Mouse (Mus musculus): Measurements from ENCODE around the gene Gm20388.
"Not testable (repeated sequence)": the region's sequence is repeated elsewhere in the genome, so short reads cannot be mapped to it uniquely, and the experiment has no call there.

Gm20388 gene

DNA sequence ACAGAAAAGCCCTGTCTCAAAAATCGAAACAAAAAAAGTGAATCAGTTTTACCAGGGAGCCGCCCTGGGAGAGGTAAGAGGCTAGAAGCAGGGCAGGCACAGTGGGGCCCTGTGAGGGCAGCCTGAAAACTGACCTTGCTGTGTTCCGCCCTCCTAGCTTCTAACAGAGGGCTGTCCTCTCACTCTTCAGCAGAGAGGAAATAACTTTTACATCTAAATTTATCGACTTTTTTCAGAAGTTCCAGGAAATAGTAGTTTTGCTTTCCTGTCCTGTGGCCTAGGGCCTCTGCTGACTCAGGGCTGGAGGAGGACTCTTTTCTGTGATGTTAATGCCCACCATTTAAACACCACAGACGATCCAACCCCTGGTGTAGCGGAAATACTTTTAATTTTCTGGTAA is 804.6 kb downstream of the Gm20388 start:
- no peak for DNase-seq (ENCODE audit: low spot score)

DNA sequence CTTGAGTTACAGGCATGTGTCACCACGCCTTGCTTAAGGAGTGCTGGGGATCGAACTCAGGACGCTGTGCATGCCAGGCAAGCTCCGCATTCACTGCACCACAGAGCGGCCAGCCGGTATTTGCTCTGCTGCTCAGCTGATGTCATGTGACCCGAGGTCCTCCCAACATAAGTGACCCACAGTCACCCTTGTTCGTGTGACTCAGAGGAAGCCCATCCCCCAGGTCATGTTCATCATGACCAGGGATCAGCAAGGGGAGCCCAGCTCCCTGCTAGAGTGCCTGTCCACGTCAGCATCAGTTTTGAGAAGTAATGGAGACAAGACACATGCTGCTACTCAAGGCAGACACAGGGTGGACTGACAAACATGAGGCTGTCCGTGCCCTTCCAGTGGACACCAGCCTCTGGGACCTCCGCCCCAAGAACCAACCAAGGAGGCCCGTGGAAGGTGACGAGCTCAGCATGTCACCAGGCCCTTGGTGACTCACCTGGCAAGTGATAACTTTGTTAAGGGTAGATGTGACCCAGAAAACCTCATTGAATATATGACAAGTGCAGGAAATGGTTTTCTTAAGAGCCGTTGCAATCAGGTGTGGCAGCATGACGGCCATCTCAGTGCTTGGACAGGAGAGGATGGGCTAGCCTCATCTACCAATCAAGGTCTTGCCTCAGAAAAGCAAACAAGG is 805.5 kb downstream of the Gm20388 start:
- no peak for DNase-seq (ENCODE audit: low spot score)

- no peak for DNase-seq (ENCODE audit: low spot score)
These were observed 809.1 kb downstream of the Gm20388 start for GRCm38 (mm10) chr8:120719586-120720236.

- DNase-seq (ENCODE audit: low spot score), result no peak
These were observed 812.4 kb downstream of the Gm20388 start for GRCm38 (mm10) chr8:120723025-120723424.

GRCm38 (mm10) chr8:120724096-120724495 is 813.5 kb downstream of the Gm20388 start:
- DNase-seq (ENCODE audit: low spot score), result not testable (repeated sequence)

DNA sequence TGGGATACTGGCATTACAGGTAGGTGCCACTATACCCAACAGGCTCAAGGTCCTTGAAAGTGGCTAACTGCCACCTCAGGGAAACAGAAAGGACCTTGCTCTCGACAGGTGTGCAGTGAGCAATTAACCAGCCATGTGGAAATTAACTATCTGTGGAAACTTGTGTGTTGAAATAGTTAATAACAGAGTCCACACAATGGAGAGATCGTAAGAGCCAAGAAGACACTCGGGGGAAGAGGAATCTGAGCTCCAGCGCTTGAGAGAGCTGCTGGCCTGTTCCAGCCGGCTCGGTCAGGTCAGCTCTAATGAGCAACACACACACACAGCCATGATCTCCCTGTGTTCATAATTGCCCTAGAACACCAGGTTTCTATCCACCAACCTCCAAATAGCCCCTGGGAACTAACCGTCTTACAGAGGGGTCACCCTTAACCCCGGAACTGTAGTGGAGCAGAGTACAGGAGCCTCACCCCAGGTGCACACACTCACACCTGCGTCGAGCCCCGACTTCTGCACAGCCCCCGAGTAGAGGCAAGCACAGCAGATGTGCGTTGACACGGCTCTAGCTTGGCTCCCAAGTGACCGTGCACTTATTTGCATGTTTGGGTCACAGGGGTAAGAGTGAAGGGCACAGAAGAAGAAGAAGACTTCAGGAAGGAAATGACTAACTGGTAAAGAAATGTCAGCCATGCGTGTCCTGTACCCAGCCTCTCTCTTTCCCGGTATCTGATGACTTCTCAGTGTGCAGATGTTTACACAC is 814.4 kb downstream of the Gm20388 start:
- no peak for DNase-seq (ENCODE audit: low spot score)

- no peak for DNase-seq (ENCODE audit: low spot score)
These were observed 814.9 kb downstream of the Gm20388 start for GRCm38 (mm10) chr8:120725576-120725950.

DNA sequence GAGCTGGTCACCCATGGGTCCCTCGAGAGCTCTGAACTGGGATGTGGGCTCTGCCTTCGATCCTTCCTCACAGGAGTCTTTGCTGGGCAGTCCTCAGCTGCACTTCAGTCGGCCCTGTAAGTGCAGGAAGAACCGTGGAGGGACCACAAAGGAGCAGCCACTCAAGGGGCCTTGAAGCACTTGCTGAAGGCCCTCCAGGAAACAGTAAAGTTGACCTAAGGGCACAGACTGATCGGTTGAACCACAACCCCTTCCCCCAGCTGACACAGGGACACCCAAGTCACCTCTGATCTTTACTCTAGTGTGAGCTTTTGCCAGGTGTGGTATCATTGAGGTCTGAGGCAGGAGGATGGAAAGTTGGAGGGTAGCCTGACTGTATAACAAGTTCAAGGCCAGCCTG is 815.4 kb downstream of the Gm20388 start:
- no peak for DNase-seq (ENCODE audit: low spot score)

- no peak for DNase-seq (ENCODE audit: low spot score)
These were observed 818.0 kb downstream of the Gm20388 start for GRCm38 (mm10) chr8:120728488-120729160.

GRCm38 (mm10) chr8:120731582-120731981 is 820.9 kb downstream of the Gm20388 start:
- DNase-seq (ENCODE audit: low spot score), result no peak

DNA sequence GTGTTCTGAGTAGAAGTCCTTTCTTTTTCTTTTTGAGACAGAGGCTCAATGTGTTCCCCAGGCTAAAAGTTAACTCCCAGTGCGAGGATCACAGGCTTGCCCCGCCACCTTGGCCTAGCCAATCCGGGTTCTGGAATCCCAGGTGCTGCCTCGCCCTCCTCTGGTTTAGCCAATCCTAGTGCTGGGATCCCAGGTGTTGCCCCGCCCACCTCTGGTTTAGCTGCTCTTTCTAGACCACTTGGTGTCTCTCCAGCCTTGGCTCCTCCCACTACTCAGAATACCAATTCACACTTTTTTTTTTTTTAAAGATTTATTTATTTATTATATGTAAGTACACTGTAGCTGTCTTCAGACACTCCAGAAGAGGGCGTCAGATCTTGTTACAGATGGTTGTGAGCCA is 821.4 kb downstream of the Gm20388 start:
- no peak for DNase-seq (ENCODE audit: low spot score)

- DNase-seq (ENCODE audit: low spot score), result no peak
These were observed 825.3 kb downstream of the Gm20388 start, which contains the start of gene Irf8 for GRCm38 (mm10) chr8:120735770-120736481. TSS of gene Irf8 (plus strand) at chr8:120736358.

DNA sequence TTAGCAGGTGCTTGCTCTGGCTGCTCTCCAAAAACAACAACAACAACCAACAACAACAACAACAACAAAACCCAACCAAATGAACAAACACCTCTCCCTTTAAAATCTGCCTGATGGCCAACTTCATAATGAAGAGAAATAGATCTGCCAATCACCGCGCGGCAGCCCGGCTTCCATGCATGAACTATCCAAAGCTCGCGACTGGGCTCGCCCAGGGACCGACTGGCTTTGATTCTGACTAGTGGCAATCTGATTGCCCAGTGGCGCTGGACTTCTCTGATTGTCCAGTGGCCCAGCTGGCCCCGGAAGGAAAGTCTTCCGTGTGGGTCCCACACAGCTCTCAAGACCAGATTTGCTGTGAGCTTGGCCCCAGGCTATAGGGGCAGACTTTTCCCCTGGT is 825.8 kb downstream of the Gm20388 start:
- DNase-seq (ENCODE audit: low spot score), result no peak

- DNase-seq (ENCODE audit: low spot score), result no peak
These were observed 826.5 kb downstream of the Gm20388 start for GRCm38 (mm10) chr8:120737166-120737565.

DNA sequence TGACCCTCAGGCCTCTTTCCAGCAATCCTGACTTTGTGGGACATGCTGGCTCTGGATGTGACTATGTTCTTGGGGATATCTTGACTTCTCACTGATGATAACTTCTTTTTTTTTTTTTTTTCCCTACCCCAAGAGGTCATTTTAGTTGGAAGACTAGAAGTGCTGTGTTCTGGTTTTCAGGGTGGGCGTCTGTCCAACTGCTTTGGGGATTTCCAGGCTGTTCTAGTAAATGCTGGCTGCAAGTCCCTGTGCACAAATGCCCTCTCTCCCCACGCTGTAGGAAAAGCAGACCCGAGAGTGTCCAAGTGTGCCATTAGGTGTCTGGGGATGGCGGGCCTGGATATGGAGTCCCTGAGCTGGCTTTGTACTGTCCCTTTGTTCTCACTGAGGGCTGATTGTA is 828.1 kb downstream of the Gm20388 start:
- no peak for DNase-seq (ENCODE audit: low spot score)

GRCm38 (mm10) chr8:120739526-120739925 is 828.9 kb downstream of the Gm20388 start:
- no peak for DNase-seq (ENCODE audit: low spot score)

GRCm38 (mm10) chr8:120740579-120740978 is 829.9 kb downstream of the Gm20388 start:
- DNase-seq (ENCODE audit: low spot score), result no peak

GRCm38 (mm10) chr8:120741001-120741400 is 830.4 kb downstream of the Gm20388 start:
- no peak for DNase-seq (ENCODE audit: low spot score)

GRCm38 (mm10) chr8:120741815-120742530 is 831.3 kb downstream of the Gm20388 start:
- no peak for DNase-seq (ENCODE audit: low spot score)

- DNase-seq (ENCODE audit: low spot score), result no peak
These were observed 832.7 kb downstream of the Gm20388 start for GRCm38 (mm10) chr8:120743149-120743897.

Data from MN1 (cell line).